Mouse (Mus musculus) neural tube, embryonic 12.5 days (tissue): ENCODE measurements around the gene Pptc7. TPM values are rescaled to one million over a fixed set of nuclear protein-coding genes. Genes with fewer than 3 reads are reported as not detected.
"Not testable (repeated sequence)": the region's sequence is repeated elsewhere in the genome, so short reads cannot be mapped to it uniquely, and the experiment has no call there.

Source experiments
- ATAC-seq: fragments of 200-750 bp; cut with Nextera tagmentation; 2 replicates; pipeline ENCODE4 v1.8.0; 2017; ENCODE audit warnings: low read depth, mild to moderate bottlenecking, moderate TSS enrichment, moderate library complexity; ENCODE audit not compliant: low FRiP score
- H3K27ac ChIP-seq: fragments of 300-500 bp; sonication (generic); 2 replicates; pipeline ENCODE4 v1.5.1; 2016
- H3K27me3 ChIP-seq: fragments of 300-500 bp; sonication (generic); replicated peaks from 2 replicates; pipeline ENCODE4 v1.6.1; 2016; ENCODE audit warnings: mild to moderate bottlenecking
- H3K36me3 ChIP-seq: fragments of 300-500 bp; sonication (generic); 2 replicates; pipeline ENCODE4 v1.6.1; 2016; ENCODE audit warnings: mild to moderate bottlenecking
- H3K4me1 ChIP-seq: fragments of 300-500 bp; sonication (generic); 2 replicates; pipeline ENCODE4 v1.6.1; 2016
- H3K4me2 ChIP-seq: fragments of 300-500 bp; sonication (generic); replicated peaks from 2 replicates; pipeline ENCODE4 v1.6.1; 2016; ENCODE audit warnings: mild to moderate bottlenecking
- H3K4me3 ChIP-seq: fragments of 300-500 bp; sonication (generic); 2 replicates; pipeline ENCODE4 v1.5.1; 2016
- H3K9ac ChIP-seq: fragments of 300-500 bp; sonication (generic); 2 replicates; pipeline ENCODE4 v1.6.1; 2016; ENCODE audit warnings: mild to moderate bottlenecking
- H3K9me3 ChIP-seq: fragments of 300-500 bp; sonication (generic); 2 replicates; pipeline ENCODE4 v1.6.1; 2016; ENCODE audit warnings: mild to moderate bottlenecking
- WGBS: fragments of 180-500 bp; shearing (Covaris S2); methylation state at CpG from one replicate; pipeline ENCODE4 v1.1.7; 2016; 5-methylcytosine and 5-hydroxymethylcytosine counted together
- polyA plus RNA-seq: library from polyadenylated mRNA; unstranded; fragments of >200 nt; fragmentation: Nextera tagmentation; extraction: Ambion mirVana; gene quantifications from 2 replicates; pipeline ENCODE4 v1.2.1, GENCODE M21; 2016

Gene Pptc7
- polyA plus RNA-seq, 1 experiment from 2014 or later, result 10.7 TPM

DNA sequence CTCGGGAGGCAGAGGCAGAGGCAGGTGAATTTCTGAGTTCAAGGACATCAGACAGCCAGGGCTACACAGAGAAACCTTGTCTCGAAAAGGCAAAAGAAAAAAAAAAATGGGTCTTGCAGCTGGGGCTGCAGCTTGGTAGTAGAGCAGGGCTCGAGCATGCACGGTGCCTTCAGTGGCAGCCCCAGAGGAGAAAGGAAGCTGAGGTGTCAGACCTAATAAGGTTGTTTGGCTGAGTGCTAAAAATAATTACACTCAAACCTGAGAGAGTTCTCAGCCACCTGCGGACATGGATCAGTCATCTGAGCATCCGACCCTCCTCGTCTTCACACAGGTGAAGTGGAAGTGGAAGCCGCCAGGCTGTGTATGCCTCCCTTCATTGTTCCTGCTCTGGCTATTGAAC, 26.5 kb downstream of the Pptc7 start:
- ATAC-seq, result no peak
- 89% methylated on average over 8 of the region's 8 CpGs for WGBS
- no peak overlapping the region for H3K4me3 ChIP-seq
- no peak overlapping the region for H3K27ac ChIP-seq
- H3K4me2 ChIP-seq, result no peak overlapping the region
- H3K9me3 ChIP-seq, result no peaks in the 10 kb centered on the region
- no peaks in the 10 kb centered on the region for H3K4me1 ChIP-seq
- H3K9ac ChIP-seq, result no peak overlapping the region
- H3K27me3 ChIP-seq, result no peaks in the 10 kb centered on the region
- peaks cover 27% of the 10 kb centered on the region for H3K36me3 ChIP-seq

DNA sequence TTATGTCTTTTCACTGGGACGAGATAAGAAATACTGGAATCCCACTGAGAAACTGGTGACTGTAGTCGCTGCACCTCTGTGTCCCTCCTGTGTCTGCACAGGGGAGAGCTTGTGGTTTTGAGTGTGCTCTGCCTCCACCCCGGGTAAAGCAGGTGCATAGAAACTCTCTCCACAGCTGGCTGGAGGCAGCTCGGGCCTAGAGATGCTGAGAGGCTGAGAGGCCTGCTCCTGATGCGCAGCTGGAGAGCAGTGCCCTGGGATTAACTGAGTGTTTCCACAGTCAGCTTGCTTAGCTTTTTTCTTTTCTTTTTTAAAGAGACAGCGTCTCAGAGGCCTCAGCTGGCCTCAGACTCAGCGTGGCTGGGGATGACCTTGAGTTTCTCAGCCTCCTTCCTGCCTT, 27.5 kb downstream of the Pptc7 start:
- peaks cover 27% of the 10 kb centered on the region for H3K36me3 ChIP-seq
- H3K4me3 ChIP-seq, result no peak overlapping the region
- no peaks in the 10 kb centered on the region for H3K27me3 ChIP-seq
- H3K4me1 ChIP-seq, result no peaks in the 10 kb centered on the region
- no peak overlapping the region for H3K4me2 ChIP-seq
- H3K27ac ChIP-seq, result no peak overlapping the region
- WGBS, result 77% methylated on average over 7 of the region's 7 CpGs
- no peak overlapping the region for H3K9ac ChIP-seq
- ATAC-seq, result no peak
- H3K9me3 ChIP-seq, result no peaks in the 10 kb centered on the region

DNA sequence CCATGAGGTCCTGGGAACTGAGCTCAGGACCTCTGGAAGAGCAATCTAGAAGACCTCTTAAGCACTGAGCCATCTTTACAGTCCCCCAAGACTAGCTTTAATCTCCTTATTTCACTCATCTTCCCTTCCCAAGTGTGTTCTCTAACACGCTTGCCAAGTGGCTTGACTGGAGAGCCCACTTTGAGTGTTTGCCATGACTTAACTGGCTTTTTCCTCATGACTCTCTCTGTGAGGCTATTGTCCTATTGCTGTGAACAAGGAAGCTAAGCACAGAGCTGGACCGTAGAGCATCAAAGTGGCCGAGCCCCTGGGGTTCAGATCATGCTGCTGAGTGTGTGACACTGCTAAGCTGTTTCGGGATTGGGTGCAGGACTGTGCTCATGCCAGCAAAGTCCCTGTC, 28.2 kb downstream of the Pptc7 start:
- no peaks in the 10 kb centered on the region for H3K4me1 ChIP-seq
- 93% methylated on average over 4 of the region's 4 CpGs for WGBS
- no peak overlapping the region for H3K4me3 ChIP-seq
- H3K36me3 ChIP-seq, result peaks cover 34% of the 10 kb centered on the region
- ATAC-seq, result no peak
- H3K27ac ChIP-seq, result no peak overlapping the region
- no peaks in the 10 kb centered on the region for H3K9me3 ChIP-seq
- H3K4me2 ChIP-seq, result no peak overlapping the region
- H3K9ac ChIP-seq, result no peak overlapping the region
- H3K27me3 ChIP-seq, result no peaks in the 10 kb centered on the region

DNA sequence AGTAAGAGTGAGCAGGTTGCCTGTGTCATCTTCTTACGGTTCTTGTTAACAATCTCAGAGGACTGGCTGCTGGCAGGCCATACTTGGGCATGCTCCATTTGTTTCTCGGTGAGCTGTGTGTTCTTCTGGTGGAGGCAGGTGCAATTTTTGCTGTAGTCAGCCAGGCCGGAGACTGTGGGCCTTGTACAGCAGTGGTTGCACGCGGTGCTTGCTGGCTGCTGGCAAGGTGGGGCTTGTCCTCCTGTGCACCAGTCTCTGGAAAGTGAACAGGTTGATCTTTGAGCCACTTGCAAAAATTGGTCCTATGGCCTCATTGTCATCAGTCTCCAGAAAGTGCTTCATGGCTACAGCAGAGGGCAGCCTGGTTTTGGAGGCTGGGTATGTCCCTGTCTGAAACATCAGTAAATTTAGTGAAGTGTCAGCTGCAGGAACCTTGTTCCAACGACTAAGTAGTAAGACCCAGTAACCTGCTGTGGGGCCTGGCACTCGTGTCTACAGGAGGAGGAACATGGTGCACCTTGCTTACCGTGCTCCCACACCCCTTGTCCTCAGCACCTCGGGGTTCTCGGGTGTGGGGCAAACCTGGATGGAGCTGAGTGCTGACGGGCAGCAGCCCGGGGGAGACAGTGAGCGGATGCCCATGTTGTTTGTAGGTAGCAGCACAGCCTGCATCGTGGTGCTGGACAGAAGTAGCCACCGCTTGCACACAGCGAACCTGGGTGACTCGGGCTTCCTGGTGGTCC, 28.9 kb downstream of the Pptc7 start:
- Histone ChIP-seq H3K9ac (no peak overlapping the region), H3K27ac (no peak overlapping the region), H3K27me3 (no peaks in the 10 kb centered on the region), H3K4me3 (no peak overlapping the region), H3K4me1 (no peaks in the 10 kb centered on the region), H3K4me2 (no peak overlapping the region), H3K36me3 (peaks cover 36% of the 10 kb centered on the region), H3K9me3 (no peaks in the 10 kb centered on the region)
- ATAC-seq, result no peak
- WGBS, result 93% methylated on average over 17 of the region's 17 CpGs

DNA sequence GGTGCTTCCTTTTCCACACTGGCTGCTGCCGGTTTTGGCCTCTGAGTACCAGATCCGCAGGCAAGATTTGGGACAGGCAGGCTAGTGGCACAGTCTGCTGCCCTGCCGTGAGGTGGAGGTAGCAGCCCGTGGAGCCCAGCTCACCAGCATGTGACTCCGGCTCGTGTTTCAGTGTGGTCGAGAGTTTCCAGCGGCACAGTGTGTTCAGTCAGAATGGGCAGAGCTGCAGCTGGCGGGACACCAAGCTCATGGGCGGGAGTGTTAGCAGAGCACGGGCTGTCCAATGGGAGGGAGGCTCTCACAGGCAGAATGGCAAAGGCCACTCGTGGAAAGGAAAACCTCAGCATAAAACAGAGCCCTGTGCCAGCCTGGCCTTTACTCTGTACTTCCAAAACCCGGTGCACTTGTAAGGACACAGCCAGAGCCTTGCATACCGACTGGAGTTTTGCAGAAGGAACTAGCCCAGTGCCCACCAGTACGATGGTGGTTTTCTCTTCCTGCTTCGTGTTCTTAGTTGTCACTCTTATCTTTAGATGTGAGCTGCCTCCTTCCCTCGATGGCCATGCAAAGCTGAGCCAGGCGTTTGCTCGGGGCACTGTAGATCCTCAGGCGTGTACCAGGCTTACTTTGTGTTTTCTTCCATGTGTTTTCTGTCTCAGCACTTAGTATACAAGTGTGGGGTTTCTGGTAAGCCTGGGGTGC, 31.0 kb downstream of the Pptc7 start:
- peaks cover 35% of the 10 kb centered on the region for H3K36me3 ChIP-seq
- ATAC-seq, result no peak
- no peaks in the 10 kb centered on the region for H3K9me3 ChIP-seq
- no peak overlapping the region for H3K4me2 ChIP-seq
- H3K4me3 ChIP-seq, result no peak overlapping the region
- no peak overlapping the region for H3K27ac ChIP-seq
- WGBS, result 76% methylated on average over 20 of the region's 20 CpGs
- H3K27me3 ChIP-seq, result no peaks in the 10 kb centered on the region
- no peak overlapping the region for H3K9ac ChIP-seq
- no peaks in the 10 kb centered on the region for H3K4me1 ChIP-seq

DNA sequence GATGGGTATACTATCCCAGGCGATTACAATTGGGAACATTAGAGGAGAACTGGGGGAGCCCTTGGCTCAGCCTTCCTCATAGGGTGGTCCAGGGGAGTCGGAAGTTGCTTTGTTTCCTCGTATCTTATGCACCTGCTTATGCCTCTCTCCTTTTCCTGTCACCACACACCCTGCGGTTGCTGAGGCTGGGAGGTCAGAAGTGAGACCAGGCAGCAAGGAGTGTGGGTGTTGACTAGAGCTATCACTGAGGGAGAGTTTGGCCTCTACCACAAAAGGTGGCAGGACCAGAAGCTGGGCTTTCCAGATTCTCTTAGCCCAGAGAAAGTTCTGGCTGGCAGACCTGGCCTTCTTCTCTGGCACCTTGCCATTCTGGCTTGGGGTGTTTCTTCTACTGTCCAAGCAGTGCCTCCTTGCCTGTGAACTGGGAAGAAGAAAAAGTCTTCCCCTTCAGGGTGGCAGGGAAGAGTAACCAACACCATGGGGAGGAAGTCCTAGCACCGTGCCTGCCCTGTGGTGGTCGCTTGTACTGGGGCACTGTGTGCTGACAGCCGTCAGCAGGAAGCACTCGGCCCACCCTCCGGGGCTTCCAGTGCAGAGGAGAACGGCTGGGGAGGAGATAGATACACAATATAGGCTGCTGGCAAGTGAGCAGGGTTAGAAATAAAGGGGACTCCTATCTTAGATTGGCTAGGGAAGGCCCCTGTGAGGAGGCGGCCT, 33.3 kb downstream of the Pptc7 start:
- no peak overlapping the region for H3K9ac ChIP-seq
- WGBS, result 85% methylated on average over 11 of the region's 11 CpGs

DNA sequence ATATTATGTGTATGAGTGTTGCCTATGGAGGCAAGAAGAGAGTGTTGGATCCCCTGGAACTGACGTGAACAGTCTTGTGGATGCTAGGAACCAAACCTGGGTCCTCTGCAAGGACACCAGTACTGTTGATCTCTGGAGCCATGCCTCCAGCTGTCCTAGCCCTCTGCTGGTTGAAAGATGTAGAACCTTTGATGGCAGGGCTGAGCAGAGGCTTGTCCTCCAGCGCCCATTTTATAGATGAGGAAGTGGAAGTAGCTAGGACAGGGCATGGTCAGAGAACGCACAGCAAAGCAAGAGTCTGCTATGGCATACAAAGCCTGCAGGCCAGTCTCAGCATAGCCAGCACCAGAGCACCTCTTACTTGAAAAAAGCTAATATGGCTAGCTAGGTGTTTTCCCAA, 33.9 kb downstream of the Pptc7 start:
- Histone ChIP-seq H3K9me3 (no peaks in the 10 kb centered on the region), H3K27ac (no peak overlapping the region), H3K4me3 (no peak overlapping the region), H3K4me2 (no peak overlapping the region), H3K4me1 (no peaks in the 10 kb centered on the region), H3K27me3 (no peaks in the 10 kb centered on the region), H3K9ac (no peak overlapping the region), H3K36me3 (peaks cover 47% of the 10 kb centered on the region)
- 71% methylated on average over 3 of the region's 3 CpGs for WGBS
- no peak for ATAC-seq

More for the DNA sequence above, 33.3 kb downstream of the Pptc7 start:
- Histone ChIP-seq H3K27ac (no peak overlapping the region), H3K4me2 (no peak overlapping the region), H3K9me3 (no peaks in the 10 kb centered on the region), H3K27me3 (no peaks in the 10 kb centered on the region), H3K36me3 (peaks cover 47% of the 10 kb centered on the region), H3K4me3 (no peak overlapping the region), H3K4me1 (no peaks in the 10 kb centered on the region)
- ATAC-seq, result no peak

DNA sequence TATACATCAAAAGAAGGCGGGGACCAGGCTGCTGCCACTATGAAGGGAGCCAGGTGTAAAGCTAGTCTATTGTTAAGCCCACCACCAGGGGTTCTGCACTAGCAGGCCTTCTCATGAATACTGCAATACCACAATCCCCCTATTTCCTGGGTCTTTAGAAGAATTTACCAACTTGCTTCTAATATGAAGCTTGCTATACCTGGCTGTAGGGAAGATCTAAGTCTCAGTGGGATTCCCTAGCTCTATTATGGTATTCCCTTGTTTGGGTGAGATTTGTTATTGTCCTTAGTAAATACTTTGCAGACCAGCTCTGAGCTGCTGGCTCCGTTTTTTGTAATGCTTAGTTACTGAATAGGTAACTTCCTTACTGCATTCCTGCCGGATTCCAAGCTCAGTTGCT, 34.8 kb downstream of the Pptc7 start:
- peaks cover 39% of the 10 kb centered on the region for H3K36me3 ChIP-seq
- not testable (repeated sequence) for H3K4me2 ChIP-seq, H3K9me3 ChIP-seq, H3K27ac ChIP-seq, H3K4me1 ChIP-seq, ATAC-seq, H3K27me3 ChIP-seq, H3K9ac ChIP-seq, H3K4me3 ChIP-seq
- WGBS, result 82% methylated on average over 3 of the region's 3 CpGs

DNA sequence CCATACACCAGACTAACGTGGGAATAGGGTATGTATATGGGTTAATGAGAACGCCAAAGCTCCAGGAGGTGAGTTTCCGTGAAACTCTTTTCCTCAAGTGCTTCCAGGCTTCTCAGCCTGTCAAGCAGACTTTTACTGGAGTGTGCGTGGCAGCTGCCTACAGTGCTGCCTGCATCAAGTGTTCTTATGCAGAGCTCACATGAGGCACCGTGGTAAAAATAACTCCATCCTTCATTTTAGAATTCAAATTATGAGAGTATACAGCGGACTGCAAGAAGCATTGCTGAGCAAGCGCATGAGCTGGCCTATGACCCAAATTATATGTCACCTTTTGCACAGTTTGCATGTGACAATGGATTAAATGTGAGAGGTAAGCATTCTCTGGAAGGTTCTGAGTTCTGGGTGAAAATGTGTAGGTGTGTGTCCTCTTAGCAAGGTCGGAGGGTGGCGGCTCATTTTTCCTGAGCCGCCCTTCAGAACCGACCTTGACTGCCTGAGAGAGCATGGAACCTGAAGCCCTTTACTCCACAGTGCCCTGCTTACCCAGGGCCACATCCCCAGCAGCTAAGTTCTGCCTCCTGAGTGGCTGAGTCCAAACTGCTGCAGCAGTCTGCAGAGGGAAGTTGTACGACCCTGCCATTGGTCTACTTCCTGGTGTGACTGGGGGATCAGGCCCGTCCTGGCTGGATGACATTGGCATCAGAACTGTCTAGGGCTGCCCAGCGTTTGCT, 35.5 kb downstream of the Pptc7 start:
- peaks cover 44% of the 10 kb centered on the region for H3K36me3 ChIP-seq
- H3K4me1 ChIP-seq, result no peaks in the 10 kb centered on the region
- H3K27ac ChIP-seq, result no peak overlapping the region
- no peak overlapping the region for H3K9ac ChIP-seq
- 80% methylated on average over 14 of the region's 14 CpGs for WGBS
- no peaks in the 10 kb centered on the region for H3K27me3 ChIP-seq
- H3K4me3 ChIP-seq, result no peak overlapping the region
- ATAC-seq, result no peak
- H3K4me2 ChIP-seq, result no peak overlapping the region
- H3K9me3 ChIP-seq, result no peaks in the 10 kb centered on the region

DNA sequence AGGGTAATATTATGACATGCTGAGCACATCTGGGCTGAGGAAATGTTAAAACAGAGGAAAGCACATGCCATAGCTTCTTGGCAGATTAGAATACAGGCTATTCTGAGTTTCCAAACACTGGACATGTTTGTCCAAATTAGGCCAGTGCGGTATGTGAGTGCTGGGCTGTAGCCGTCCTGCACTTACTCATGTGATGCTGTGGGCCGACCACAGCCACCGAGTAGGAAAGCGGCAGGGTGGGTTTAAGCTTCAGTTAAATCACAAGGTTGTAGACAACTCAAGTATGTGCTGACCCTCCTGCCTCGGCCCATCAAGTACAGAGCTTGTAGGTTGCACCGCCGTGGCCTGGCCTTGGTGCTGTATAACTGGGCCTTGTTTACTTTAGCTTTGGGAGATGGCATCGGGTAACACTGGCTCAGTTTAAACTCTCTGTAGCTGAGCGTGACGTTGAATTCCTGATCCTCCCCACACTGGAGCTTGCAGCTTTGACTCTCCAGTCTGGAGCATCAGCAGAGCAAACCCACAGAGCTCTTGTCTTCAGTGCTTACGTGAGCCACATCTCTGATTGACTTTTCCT, 36.1 kb downstream of the Pptc7 start:
- no peak for ATAC-seq
- WGBS, result 76% methylated on average over 12 of the region's 12 CpGs

DNA sequence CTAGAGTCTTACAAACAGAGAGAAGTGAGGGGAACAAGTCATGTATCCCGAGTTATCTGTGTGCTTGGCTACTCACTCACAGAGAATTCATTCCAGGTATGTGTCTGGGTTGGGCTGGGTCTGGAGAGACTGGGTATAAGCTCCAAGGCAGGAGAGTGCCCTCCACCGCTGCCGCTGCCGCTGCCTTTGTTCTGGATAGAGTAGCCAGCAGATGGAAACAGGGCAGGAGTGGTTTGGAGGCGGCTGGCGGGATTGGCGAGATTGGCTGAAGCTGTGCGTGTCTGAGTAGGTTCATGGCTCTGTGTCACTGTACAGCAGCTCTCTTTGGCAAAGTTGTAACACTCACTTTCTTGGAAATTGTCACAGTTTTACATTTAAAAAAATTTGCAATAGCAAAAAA, 39.4 kb downstream of the Pptc7 start:
- Histone ChIP-seq H3K4me2 (no peak overlapping the region), H3K9ac (no peak overlapping the region), H3K36me3 (peaks cover 54% of the 10 kb centered on the region), H3K4me1 (no peaks in the 10 kb centered on the region), H3K27ac (no peak overlapping the region), H3K9me3 (no peaks in the 10 kb centered on the region), H3K27me3 (no peaks in the 10 kb centered on the region), H3K4me3 (no peak overlapping the region)
- ATAC-seq, result no peak
- 72% methylated on average over 8 of the region's 8 CpGs for WGBS

More for the DNA sequence above, 36.1 kb downstream of the Pptc7 start:
- Histone ChIP-seq H3K9ac (no peak overlapping the region), H3K9me3 (no peaks in the 10 kb centered on the region), H3K4me3 (no peak overlapping the region), H3K4me1 (no peaks in the 10 kb centered on the region), H3K36me3 (peaks cover 51% of the 10 kb centered on the region), H3K27me3 (no peaks in the 10 kb centered on the region), H3K27ac (no peak overlapping the region), H3K4me2 (no peak overlapping the region)
